Mouse (Mus musculus) layer of hippocampus, adult 9-10 months (tissue): ENCODE results near the gene Lrsam1.

Source experiments
- DNase-seq: peaks from one replicate; pipeline ENCODE4 v3.0.0; 2022; ENCODE audit warnings: low spot score

Gene Lrsam1

GRCm38 (mm10) chr2:32966689-32967631 lies 5.5 kb upstream of the Lrsam1 start:
- DNase-seq: no peak

GRCm38 (mm10) chr2:32966184-32966688 lies 4.8 kb upstream of the Lrsam1 start:
- no peak for DNase-seq

DNA sequence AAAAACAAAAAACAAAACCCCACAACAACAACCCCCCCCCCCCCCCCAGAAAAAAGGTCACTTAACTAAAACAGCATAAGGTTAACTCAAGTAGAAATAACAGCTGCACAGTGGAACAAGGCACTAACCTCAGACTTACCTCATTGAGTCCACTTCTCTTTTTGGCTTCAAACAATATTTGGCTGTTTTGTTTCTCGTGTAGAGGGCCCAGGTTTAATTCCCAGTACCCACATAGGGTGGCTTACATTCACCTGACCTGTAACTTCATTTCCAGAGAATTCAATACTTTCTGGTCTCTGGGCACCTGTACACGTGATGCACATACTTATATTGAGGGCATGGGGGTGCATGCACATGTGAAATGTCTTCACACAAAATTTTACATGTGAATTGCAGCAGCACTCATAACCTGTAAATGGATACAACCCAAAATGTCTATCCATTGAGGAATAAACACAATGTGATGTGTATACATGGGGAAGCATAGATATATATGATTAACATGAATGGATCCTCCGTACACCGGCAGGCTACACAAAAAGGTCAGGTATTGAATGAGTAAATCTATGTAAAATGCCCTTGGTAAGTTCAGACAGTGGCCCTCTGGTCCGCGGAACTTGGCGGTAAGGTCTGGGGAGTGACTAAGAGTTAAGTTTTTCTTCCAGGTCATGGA lies 4.2 kb upstream of the Lrsam1 start:
- DNase-seq: no peak

DNA sequence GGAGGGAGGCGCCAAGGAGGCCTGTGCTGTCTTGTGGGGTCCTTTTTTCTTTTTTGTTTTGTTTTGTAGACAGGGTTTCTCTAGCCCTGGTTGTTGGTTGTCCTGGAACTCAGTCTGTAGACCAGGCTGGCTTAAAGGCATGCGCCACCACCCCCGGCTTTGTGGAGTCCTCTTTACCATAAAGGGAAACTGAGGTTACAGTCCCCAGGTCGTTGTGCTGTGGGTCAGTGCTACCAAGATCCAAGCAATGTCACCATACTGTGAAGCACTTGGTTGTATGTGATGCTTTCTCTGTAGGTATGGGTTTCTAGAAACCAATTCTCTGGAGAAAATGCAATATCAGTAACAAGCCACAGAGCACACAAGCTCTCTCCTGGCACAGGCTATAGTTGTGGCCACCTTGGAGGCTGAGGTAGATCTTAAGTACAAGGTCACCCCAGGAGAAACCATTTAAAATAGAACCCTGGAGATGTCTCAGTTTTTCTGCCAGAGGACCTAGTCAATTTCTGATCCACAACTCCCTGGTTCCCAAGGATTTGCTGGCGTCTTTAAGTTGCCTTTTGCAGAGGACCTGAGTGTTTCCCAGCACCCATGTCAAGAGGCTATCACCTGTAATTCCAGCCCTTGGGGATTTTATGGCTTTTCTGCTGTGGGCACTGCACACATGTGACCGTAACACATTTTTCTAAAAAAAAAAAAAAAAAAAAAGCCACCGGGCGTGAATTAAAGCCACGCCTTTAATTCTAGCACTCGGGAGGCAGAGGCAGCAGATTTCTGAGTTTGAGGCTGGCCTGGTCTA lies 3.4 kb upstream of the Lrsam1 start:
- DNase-seq: no peak

GRCm38 (mm10) chr2:32963981-32964380 lies 2.6 kb upstream of the Lrsam1 start:
- DNase-seq: no peak

DNA sequence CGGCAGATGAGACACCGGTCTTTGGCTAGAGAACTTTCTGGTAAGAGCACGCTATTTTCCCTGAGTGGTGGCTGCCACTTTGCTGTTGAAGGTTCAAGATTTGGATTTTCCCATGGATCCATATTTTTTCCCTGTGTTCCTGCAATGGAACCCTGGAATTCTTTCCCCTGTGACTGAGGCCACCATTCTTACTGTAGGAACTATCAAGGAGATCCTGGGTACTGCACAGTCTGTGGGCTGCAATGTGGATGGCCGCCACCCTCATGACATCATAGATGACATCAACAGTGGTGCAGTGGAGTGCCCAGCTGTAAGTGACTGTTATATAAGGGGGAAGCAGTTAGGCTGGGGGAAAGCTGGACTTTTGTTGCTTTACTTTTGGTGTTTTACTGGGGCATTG lies 2.1 kb upstream of the Lrsam1 start:
- no peak for DNase-seq

GRCm38 (mm10) chr2:32962875-32963220 lies 1.4 kb upstream of the Lrsam1 start:
- DNase-seq: no peak

GRCm38 (mm10) chr2:32962062-32962874 lies 854 bp upstream of the Lrsam1 start:
- no peak for DNase-seq

- DNase-seq: no peak
Observed at GRCm38 (mm10) chr2:32960273-32960672, 1.1 kb downstream of the Lrsam1 start.

DNA sequence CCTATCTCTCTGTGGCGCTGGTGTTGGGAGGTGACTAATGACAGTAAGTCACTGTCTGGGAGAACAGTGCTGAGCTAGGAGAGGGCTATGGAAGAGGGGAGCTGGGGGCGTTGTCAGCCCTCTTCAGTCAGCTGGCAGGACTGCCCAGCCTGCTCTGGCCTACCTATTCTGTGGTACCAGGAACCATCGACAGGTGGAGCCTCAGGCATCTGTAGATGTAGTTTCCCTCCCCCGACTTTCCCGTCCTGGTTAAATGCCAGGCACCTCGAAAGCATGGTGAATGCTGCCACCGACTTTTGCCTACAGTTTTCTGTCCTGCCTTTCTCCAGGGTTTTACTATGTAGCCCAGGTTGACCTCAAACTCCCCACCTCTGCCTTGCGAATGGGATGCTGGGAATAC lies 4.1 kb downstream of the Lrsam1 start:
- DNase-seq: no peak

DNA sequence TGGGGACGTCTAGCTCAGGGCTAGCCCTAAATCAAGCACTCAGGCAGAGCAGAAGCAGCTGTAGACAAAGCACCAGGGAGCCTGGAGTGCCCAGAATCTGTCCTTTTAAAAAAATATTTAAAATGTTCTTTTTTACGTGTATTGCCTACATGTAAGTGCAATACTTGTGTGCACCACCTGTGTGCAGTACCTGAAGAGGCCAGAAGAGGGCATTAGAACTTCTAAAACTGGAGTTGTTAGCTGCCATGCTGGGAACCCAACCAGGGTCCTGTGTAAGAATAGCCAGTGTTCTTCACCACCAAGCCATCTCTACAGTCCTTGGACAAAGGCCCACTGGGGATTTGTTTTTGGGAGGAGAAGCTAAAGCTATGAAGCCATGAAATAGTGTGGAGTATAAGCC lies 6.8 kb downstream of the Lrsam1 start:
- DNase-seq: no peak

GRCm38 (mm10) chr2:32947454-32947853 lies 14.0 kb downstream of the Lrsam1 start:
- DNase-seq: no peak

DNA sequence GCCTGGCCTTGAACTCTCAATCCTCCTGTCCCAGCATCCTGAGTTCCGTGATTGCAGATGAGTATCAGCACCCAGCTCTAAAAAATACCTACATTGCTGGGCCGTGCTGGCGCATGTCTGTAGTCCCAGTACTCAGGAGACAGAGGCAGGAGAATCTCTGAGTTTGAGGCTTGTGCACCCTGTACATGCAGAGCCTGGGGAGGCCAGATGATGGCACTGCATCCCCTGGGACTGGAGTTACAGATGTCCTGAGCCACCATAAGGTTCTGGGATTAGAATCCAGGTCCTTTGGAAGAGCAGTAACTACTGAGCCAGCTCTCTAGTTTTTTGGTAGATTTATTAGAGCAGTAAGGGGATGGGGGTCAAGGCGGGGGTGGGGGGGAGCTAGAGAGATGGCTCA lies 20.9 kb downstream of the Lrsam1 start:
- no peak for DNase-seq

DNA sequence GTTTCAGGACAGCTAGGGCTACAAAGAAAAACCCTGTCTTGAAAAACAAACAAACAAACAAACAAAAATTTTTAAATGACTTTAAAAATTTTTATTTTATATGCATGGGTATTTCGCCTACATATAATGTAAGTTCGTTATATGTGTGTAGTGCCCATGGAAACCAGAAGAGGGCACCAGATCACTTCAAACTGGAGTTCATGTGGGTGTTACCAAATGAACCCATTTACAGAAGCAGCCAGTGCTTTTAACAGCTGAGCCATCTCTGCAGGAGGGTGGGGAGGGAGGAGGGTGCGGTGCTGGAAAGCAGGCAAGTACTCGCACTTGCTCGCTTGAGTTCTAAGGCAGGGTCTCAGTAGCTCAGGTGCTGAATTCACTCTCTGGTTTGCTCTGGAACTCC lies 22.0 kb downstream of the Lrsam1 start:
- peak; percentile 42 for DNase-seq

DNA sequence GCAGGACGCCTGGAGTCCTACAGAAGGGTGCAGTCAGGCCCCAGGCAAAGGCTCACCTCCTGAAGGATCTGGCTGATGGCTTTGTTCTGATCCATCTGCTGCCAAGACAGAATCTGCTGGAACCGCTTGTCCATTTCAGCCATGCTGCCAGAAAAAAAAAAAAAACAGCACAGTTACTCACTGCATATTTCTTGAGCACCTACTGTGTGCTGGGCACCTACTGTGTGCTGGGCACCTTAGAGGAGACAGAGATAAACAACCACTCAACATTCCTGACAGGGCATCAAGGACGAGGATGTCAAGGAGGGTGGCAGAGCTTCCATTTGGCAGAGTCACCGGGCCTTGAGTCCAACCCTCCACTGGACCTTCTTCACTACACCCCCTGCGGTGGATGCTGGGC lies 22.7 kb downstream of the Lrsam1 start:
- no peak for DNase-seq

GRCm38 (mm10) chr2:32931730-32932129 lies 29.7 kb downstream of the Lrsam1 start:
- no peak for DNase-seq

- no peak for DNase-seq
Observed at GRCm38 (mm10) chr2:32928947-32929829, 32.2 kb downstream of the Lrsam1 start.

- peak; percentile 37 for DNase-seq
Observed at GRCm38 (mm10) chr2:32928235-32928946, 33.0 kb downstream of the Lrsam1 start.

- DNase-seq: no peak
Observed at GRCm38 (mm10) chr2:32927624-32928234, 33.7 kb downstream of the Lrsam1 start.
